Mouse (Mus musculus): ENCODE measurements around the gene Rcsd1.

Rcsd1 gene

DNA sequence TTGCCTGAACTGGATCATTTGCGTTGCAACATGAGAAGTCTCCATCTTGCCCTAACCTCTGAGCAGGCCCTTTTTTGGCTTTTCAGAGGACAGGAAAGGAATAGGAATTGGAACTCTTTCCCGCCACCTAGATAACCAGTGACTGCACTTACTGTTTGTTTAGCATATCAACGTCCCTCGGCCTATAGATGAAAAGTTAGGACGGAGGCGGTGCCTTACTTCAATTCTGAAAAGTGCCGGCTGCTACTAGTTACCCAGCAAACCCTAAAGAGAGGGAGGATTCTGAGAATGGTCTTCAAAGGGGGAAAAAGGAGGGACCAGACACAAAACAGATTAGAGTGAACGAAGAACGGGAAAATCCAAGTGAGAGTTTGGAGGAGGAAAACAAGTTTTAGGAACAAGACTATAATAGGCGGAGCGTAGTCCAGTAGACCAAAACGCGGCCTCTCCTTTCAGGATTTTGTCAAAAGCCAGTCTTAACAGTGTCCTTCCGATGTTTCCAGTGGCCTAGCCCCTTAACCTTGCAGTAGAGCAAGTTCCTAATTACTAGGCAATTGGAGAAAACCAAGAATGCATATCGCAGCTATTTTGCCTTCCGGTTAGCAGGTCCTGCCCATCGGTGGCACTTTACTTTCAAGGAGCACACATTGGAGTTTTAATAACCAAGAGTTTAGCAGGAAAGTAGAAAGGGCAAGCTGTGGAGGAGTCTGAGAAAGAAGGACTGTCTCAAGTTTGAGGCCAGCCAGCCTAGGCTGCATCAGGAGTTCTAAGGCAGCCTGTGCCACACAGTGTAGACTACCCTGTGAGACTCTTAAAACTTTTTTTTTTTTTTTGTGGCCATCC, 74.3 kb downstream of the Rcsd1 start:
- ATAC-seq (ENCODE audit: insufficient number of reproducible peaks, low FRiP score, low TSS enrichment): no peak

GRCm38 (mm10) chr1:165634151-165634884, 75.2 kb downstream of the Rcsd1 start, which contains the start of gene Mpzl1:
Mpzl1 (minus strand) TSS chr1:165634538.
- ATAC-seq (ENCODE audit: insufficient number of reproducible peaks, low FRiP score, low TSS enrichment): peak; percentile 93

- no peak for ATAC-seq (ENCODE audit: insufficient number of reproducible peaks, low FRiP score, low TSS enrichment)
These were observed 76.2 kb downstream of the Rcsd1 start for GRCm38 (mm10) chr1:165633345-165633744.

DNA sequence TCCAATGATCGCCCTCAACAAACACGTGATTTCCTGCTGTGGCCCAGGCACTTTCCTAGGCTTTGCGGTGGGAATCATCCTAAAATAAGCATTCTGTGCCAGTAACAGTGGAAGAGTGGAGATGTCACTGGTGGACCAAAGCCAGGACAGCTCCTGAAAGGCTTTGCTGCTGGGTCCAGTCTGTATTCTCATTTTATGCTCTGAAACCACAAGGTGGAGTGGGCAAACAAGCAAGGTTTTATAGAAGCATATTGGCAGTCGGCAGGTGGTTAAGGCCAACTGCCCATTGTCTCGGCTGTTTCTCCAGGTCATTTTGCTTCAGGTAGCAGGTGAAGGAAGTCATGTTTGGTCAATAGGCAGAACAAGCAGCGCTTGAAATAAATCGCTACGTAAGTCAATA, 78.4 kb downstream of the Rcsd1 start:
- peak; percentile 45 for ATAC-seq (ENCODE audit: insufficient number of reproducible peaks, low FRiP score, low TSS enrichment)

DNA sequence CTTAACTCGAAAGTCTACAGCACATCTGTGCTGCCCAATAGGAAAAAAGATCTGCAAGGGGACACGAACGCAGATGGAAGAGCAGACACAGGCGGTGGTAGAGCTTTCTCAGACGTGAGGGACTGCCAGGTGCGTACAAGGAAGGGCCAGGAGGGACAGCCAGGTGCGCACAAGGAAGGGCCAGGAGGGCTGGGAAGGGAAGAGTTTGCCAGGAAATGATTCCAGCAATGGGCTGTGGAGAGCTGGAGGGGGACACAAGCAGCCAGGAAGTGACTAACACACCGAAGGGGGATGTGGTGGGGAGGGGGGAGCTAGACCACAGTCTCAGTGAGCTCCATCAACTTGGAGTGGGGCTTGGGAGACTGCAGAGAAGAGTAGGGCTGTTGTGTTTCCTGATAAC, 79.6 kb downstream of the Rcsd1 start:
- ATAC-seq (ENCODE audit: insufficient number of reproducible peaks, low FRiP score, low TSS enrichment): no peak

GRCm38 (mm10) chr1:165628603-165629002, 81.0 kb downstream of the Rcsd1 start:
- ATAC-seq (ENCODE audit: insufficient number of reproducible peaks, low FRiP score, low TSS enrichment): no peak

GRCm38 (mm10) chr1:165625896-165626295, 83.7 kb downstream of the Rcsd1 start:
- no peak for ATAC-seq (ENCODE audit: insufficient number of reproducible peaks, low FRiP score, low TSS enrichment)

DNA sequence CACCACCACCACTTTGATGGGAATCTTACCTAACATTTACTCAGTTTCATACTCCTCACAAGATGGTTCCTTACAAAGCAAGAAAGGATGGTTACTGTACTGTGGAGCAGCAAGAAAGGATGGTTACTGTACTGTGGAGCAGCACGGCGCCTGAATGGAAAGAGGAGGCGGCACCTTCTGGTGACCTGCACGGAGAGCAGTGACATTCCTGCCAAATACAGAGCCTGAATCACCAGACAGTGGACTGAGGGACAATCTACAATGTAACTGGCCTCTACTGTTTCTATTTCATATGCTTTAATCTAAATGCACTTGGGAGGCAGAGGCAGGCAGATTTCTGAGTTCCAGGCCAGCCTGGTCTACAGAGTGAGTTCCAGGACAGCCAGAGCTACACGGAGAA, 84.5 kb downstream of the Rcsd1 start:
- peak; percentile 72 for ATAC-seq (ENCODE audit: insufficient number of reproducible peaks, low FRiP score, low TSS enrichment)

DNA sequence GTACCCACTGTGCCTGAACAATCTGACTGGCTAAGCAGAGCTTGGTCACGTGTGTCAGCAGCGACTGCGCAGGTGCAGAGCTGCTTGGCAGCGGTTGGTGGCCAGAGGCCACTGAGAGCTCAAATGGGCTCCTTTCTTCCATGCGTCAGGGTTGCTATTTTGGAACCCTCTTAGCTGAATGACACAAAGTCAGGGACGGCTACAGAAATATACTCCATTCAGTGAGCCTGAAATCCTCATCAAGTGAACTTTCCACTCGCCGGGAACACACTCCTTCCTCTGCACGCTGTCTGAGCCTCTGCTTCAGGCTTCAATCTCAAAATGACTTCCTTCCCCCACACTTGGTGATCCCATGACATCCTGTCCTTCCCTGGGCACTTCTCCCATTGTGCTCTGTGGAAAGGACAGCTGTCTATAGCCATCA, 91.3 kb downstream of the Rcsd1 start:
- peak; percentile 43; the same call in 1 of the 2 replicates for ATAC-seq (ENCODE audit: insufficient number of reproducible peaks, low FRiP score, low TSS enrichment)

- no peak for ATAC-seq (ENCODE audit: insufficient number of reproducible peaks, low FRiP score, low TSS enrichment)
These were observed 92.2 kb downstream of the Rcsd1 start for GRCm38 (mm10) chr1:165617166-165617891.

DNA sequence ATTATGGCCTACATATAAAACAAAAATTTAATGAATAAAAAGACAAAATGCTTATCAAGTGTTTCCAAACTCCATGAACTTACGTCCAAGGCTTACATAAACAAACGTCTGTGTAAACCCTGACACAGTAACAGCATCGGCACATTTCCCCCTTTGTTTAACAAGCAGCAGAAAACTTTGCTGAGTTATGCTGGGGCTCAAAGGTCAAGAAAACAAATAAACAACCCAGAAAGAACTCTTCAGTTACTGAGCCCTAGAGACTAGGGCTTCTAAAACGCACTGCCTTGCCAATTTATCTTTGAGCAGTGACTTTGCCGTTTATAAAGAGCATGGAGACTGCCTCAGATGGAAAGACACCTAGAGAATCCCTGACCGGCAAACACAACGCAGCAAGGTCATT, 92.9 kb downstream of the Rcsd1 start:
- no peak for ATAC-seq (ENCODE audit: insufficient number of reproducible peaks, low FRiP score, low TSS enrichment)

DNA sequence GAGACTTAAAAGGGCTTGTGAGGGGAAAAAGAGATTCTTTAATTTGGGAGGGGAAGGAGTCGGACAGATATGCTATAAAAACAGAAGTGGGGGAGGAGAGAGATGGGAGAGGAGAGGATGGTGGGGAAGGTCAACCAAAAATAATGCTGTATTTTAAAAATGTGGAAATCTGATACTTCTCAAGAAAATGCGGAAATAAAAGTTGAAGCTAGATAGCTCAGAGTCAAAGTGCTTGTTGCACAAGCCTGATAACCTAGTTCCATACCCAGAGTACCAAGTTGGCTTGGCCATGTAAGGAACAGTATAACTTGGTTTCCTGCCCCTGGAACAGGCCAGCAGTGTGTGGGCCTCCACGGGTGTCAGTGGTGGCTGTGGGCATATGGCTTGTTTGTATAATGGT, 94.8 kb downstream of the Rcsd1 start:
- no peak for ATAC-seq (ENCODE audit: insufficient number of reproducible peaks, low FRiP score, low TSS enrichment)

GRCm38 (mm10) chr1:165613926-165614325, 95.6 kb downstream of the Rcsd1 start:
- no peak for ATAC-seq (ENCODE audit: insufficient number of reproducible peaks, low FRiP score, low TSS enrichment)

DNA sequence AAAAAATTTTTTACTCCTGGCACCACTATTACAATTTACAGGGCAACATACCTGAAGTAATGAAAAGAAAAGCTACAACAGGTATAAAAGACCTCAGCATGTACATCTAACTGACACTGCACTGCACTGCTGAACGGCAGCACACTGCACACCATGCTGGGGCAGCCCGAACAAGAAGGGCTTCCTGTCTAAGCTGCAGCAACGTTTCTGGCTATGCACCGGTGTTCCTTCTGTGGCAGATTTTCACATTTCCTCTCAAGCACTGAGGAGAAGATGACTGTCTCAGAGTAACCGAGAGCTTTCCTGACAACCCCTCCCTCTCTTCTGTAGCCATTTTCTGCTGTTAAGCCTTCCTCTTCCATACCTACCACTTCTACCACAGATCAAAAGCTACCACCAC, 96.8 kb downstream of the Rcsd1 start:
- ATAC-seq (ENCODE audit: insufficient number of reproducible peaks, low FRiP score, low TSS enrichment): no peak

DNA sequence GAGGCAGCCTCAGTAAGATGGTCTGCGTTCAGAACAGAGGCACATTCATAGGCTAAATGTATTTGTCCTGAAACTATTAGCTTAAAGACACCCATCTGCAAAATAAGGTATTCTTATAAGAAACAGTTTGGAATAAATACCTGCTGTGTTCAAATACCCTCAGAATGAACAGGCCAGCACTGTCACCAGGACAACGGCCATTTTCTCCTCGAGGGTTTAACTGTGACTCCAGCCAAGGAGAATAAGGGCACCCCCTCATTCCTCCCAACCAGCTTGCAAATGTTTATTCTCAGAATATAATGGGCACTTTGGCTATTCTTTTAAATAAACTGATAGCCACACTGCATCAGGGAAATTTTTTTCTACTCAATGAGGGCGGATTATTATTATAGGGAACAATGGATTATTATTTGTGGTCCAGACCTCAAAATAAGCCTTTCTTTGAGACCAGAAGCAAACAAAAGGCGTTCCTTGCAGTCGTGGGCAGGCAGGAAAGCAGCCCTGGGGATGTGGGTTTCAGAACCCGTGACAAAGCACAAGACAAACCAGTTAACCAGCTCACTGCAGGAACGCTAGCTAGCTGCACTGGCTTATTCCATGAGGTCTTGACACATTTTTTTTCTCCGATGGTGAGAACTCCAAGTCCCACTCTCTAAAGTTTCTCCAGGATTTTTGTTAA, 99.1 kb downstream of the Rcsd1 start:
- ATAC-seq (ENCODE audit: insufficient number of reproducible peaks, low FRiP score, low TSS enrichment): no peak

- no peak for ATAC-seq (ENCODE audit: insufficient number of reproducible peaks, low FRiP score, low TSS enrichment)
These were observed 99.8 kb downstream of the Rcsd1 start for GRCm38 (mm10) chr1:165609495-165610320.

GRCm38 (mm10) chr1:165608904-165609303, 100.7 kb downstream of the Rcsd1 start:
- ATAC-seq (ENCODE audit: insufficient number of reproducible peaks, low FRiP score, low TSS enrichment): no peak

- no peak for ATAC-seq (ENCODE audit: insufficient number of reproducible peaks, low FRiP score, low TSS enrichment)
These were observed 103.8 kb downstream of the Rcsd1 start for GRCm38 (mm10) chr1:165605774-165606173.

GRCm38 (mm10) chr1:165605108-165605507, 104.4 kb downstream of the Rcsd1 start:
- ATAC-seq (ENCODE audit: insufficient number of reproducible peaks, low FRiP score, low TSS enrichment): no peak

All from cerebellum, adult (tissue).